Mouse (Mus musculus) bone marrow macrophage, adult 2 months (primary cell): ENCODE results near the gene Gp1bb. TPM values are rescaled to one million over a fixed set of nuclear protein-coding genes. Genes with fewer than 3 reads are reported as not detected.
A peak's percentile ranks its signal among the peaks of the same experiment; 100 is the strongest.

Source experiments
- H3K27ac ChIP-seq: 2 replicates; pipeline ENCODE4 v1.5.1; 2012; ENCODE audit warnings: low read depth, low read length; ENCODE audit not compliant: insufficient read depth
- H3K4me1 ChIP-seq: 2 replicates; pipeline ENCODE4 v1.6.1; 2012; ENCODE audit warnings: low read length; ENCODE audit not compliant: control insufficient read depth, insufficient read depth
- H3K4me3 ChIP-seq: 2 replicates; pipeline ENCODE4 v1.5.1; 2012; ENCODE audit warnings: mild to moderate bottlenecking, low read length, moderate library complexity; ENCODE audit not compliant: insufficient read depth
- CTCF ChIP-seq: IDR thresholded peaks from 2 replicates; pipeline ENCODE4 v1.5.1; 2012; ENCODE audit warnings: low read depth, mild to moderate bottlenecking, low read length, moderate library complexity
- POLR2A ChIP-seq: IDR thresholded peaks from 2 replicates; pipeline ENCODE4 v1.6.1; 2012; ENCODE audit warnings: mild to moderate bottlenecking, low read depth, low read length, borderline replicate concordance
- polyA plus RNA-seq: library from polyadenylated mRNA; stranded (reverse); fragments of >200 nt; gene quantifications from 2 replicates; pipeline ENCODE4 v1.2.4, GENCODE M21; 2012; ENCODE audit not compliant: missing spikeins, insufficient read depth, insufficient read length

Gp1bb gene
- polyA plus RNA-seq, 1 experiment, result not detected

DNA sequence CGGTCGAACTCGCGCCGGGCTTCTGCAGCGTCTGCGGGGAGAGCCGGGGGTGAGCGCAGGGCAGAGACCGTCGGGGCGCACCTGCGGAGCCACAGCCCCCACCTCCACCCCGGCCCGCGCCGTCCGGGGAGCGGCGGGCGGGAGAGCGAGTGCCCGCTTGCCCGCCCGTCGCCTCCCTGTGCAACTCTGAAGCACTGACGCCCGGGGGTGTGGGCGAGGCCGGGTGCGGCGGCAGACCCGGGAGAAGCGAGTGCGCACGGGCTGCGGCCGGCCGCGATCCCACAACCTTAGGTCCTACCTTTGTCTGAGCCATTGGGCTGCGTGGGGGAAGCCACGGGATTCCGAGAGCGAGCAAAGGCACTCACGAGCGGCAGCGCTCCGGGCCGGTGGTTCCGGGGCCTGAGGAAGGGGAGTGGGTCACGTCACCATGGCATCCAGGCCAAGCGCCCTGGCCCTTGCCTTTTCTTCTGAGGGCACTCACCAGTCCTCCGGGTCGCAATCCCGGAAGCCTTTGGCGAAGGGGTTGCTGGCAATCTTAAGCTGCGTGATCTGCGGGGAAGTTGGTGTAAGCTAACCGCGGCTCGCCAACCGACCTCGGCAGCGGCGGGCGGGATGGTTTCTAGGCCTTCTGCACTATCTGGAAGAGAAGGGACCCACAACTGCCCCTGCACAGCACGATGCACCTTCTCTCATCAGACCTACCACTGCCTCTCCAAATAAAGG, 39.6 kb downstream of the Gp1bb start:
- H3K4me3 ChIP-seq, result no peak overlapping the region
- no peaks in the 10 kb centered on the region for H3K4me1 ChIP-seq
- TF ChIP-seq POLR2A (no peak), CTCF (no peak)
- no peak overlapping the region for H3K27ac ChIP-seq

DNA sequence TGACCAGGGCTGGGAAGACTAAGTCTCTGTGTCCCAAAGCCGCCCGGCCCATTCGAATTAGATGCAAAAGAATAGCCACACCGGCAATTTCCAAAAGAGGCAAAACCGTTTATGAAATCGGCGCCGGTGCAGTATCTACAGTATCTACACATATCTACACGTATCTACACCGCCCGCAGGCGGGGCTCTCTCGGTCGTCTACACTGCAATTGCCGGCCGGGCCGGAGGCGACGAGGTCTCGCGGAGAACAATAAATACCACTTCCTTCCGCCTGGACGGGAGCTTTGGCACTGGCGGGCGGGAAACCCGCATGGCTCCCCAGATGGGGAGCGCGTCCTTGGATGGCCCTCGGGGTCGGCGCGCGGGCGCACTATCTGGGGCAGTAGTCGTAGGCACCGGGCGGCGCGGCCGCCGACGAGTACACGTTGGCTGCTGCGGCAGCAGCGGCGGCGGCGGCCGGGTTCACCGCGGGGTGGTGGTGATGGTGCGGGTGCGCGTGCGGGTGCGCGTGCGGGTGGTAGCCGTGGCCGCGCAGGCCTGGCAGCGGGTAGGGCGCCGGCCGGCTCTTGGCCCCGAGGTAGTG, 40.5 kb downstream of the Gp1bb start:
- no peak for TF ChIP-seq CTCF
- no peak for TF ChIP-seq POLR2A
- Histone ChIP-seq H3K27ac (no peak overlapping the region), H3K4me1 (no peaks in the 10 kb centered on the region), H3K4me3 (peak overlapping the region; percentile 48)

DNA sequence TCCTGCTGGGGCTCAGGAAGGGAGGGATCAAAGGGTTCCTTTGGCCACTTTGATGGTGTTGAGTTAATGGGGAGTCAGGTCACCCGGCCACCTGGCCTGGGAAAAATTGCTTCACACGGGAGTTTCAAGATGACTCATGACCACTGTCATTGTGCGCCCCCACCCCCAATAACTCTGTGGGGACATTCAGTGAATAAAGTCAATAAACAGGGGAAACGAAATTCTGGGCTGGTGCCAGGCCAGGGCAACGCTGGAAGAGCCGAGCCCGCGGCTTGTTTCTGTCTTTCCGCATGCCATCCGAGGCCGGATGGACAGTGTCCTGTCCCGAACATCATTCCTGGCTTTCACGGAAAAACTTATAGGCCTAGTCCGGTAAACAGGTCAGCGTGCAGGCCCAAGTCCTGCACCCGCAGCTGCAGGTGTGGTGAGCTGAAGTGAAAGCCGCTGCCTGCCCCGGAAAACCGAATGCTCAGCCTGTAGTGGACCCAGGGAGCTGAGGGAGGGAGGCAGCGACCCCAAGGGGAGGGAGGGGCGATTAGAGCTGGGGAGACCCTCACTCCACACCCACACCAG, 41.1 kb downstream of the Gp1bb start:
- Histone ChIP-seq H3K4me3 (peak overlapping the region; percentile 48), H3K4me1 (no peaks in the 10 kb centered on the region), H3K27ac (no peak overlapping the region)
- TF ChIP-seq CTCF, result no peak
- no peak for TF ChIP-seq POLR2A

DNA sequence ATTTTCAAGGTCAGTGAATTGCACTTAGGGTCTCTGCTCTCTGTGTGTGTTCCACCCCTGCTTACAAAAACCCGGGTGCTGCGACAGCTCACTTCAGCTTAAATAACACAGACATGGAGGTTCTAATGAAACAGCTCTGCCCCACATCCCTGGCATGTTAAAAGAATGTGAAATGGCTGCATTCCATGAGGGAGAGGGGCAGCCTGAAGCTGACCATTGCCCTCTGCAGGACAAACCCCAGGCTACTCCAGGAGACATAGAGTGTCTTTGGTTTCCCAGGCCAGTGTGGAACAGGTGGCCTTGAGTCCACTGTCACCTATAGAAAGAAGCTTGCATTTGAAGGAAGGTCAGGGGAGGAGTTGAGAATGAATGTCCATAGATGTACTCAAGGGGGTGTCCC, 41.8 kb downstream of the Gp1bb start:
- H3K4me1 ChIP-seq, result no peaks in the 10 kb centered on the region
- no peak overlapping the region for H3K27ac ChIP-seq
- TF ChIP-seq CTCF, result no peak
- no peak for TF ChIP-seq POLR2A
- no peak overlapping the region for H3K4me3 ChIP-seq

DNA sequence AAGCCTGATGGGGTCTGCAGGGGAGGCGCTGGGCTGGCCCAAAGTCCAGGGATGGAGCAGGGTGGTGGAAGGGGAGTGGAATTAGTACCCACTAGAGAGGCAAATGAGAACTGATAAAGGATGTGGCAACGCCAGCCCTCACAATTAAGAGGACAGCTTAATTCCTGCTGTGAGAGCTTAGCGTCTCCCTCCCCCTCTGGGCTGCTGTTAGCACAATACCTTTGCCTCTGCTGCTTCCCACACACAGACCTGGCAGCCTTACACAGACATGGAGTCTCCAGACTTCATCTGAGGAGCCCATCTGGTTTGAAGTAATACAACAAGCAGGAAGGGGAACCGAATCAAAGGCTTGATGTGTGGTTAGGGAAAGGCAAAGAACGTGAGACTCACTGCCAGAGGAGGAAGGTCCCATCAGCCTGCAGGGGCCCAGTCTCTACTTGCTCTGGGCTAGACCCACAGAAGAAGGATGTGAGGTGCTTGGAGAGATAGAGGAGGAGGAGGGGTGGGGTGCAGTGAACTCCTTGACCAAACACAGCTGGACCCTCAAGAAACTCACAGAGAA, 44.5 kb downstream of the Gp1bb start:
- H3K4me3 ChIP-seq, result no peak overlapping the region
- H3K4me1 ChIP-seq, result no peaks in the 10 kb centered on the region
- TF ChIP-seq CTCF (no peak), POLR2A (no peak)
- H3K27ac ChIP-seq, result no peak overlapping the region

DNA sequence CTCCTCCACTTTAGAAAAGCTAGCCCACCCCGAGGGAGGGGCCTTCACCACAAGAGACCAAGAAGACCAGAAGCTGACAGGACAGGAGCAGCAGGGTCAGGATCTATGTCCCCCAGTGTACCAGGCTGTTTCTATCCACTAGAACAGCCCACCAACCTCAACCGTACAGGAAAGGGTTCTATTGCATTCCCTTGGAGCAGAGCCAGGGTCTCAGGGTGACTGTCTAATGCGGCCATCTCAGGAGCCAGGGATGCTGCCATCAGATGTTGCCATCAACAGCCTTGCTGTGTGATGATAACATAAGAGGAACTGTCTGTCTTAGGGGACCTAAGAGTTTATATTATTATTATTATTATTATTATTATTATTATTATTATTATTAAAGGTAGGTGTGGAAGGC, 45.1 kb downstream of the Gp1bb start:
- Histone ChIP-seq H3K27ac (no peak overlapping the region), H3K4me3 (no peak overlapping the region), H3K4me1 (no peaks in the 10 kb centered on the region)
- TF ChIP-seq POLR2A (no peak), CTCF (no peak)

DNA sequence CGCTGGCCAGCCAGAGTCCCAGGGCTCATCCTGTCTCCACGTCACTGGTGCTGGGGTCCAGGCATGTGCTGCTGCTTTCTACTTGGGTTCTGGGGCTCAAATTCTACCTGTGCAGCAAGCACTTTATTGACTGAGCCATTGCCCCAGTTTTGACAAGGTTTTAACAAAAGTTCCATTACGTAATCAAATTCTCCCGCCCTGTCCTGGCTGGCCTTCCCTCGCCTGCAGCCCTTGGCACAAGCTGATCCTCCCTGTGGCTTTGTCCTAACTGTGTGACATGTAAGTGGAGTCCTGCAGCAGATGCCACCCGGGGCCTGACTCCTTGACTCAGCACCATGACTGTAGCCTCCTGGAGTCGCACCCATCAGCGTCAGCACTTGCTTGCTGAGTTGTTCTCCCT, 48.0 kb downstream of the Gp1bb start:
- no peak overlapping the region for H3K4me3 ChIP-seq
- no peaks in the 10 kb centered on the region for H3K4me1 ChIP-seq
- no peak overlapping the region for H3K27ac ChIP-seq
- TF ChIP-seq POLR2A (no peak), CTCF (no peak)

Other genes with a start within 250 kb of the Gp1bb start
- gene Txnrd2, start 196.0 kb downstream of the Gp1bb start, polyA plus RNA-seq, result 23.4 and 26.3 TPM in 2 replicates
- 93.3 and 99.6 TPM in 2 replicates for gene Comt, start 195.6 kb downstream of the Gp1bb start, polyA plus RNA-seq
- gene Gnb1l, start 123.7 kb downstream of the Gp1bb start, polyA plus RNA-seq, result 1.1 and 1.8 TPM in 2 replicates
- 0.94 and 1.9 TPM in 2 replicates for gene Rtl10, start 123.5 kb downstream of the Gp1bb start, polyA plus RNA-seq
- gene Tbx1, start 31.7 kb downstream of the Gp1bb start, polyA plus RNA-seq, result not detected in 2 replicates
- gene Gm49601, start 4.0 kb upstream of the Gp1bb start, polyA plus RNA-seq, result not detected in 2 replicates
- gene Sept5, start 7.6 kb upstream of the Gp1bb start, polyA plus RNA-seq, result 0.60 and 0.83 TPM in 2 replicates
- not detected in 2 replicates for gene Cldn5, start 154.4 kb upstream of the Gp1bb start, polyA plus RNA-seq
- gene Ufd1, start 189.4 kb upstream of the Gp1bb start, polyA plus RNA-seq, result 46.6 and 61.5 TPM in 2 replicates
- gene Cdc45, start 189.6 kb upstream of the Gp1bb start, polyA plus RNA-seq, result 7.7 and 9.7 TPM in 2 replicates
- 15.1 and 15.5 TPM in 2 replicates for gene 2510002D24Rik, start 214.2 kb upstream of the Gp1bb start, polyA plus RNA-seq
- not detected in 2 replicates for gene Gm28539, start 214.2 kb upstream of the Gp1bb start, polyA plus RNA-seq